Mouse (Mus musculus) left cerebral cortex, postnatal 4 days (tissue): ENCODE results near the gene Tmem37. TPM values are rescaled to one million over a fixed set of nuclear protein-coding genes. Genes with fewer than 3 reads are reported as not detected.
A peak's percentile ranks its signal among the peaks of the same experiment; 100 is the strongest.

ENCODE experiments used
- DNase-seq: peaks from one replicate; pipeline ENCODE4 v3.0.0-alpha.2; 2022
- intact Hi-C: fragments of 180-260 bp; cut with DNase I; formaldehyde crosslinking; loops from one replicate; pipeline ENCODE4 v1.15.1; 2025
- total RNA-seq, 2 experiments: library from RNA; stranded (reverse); gene quantifications; 2 replicates each; pipeline ENCODE4 v1.2.3; 2021

The Tmem37 gene
- total RNA-seq, result 1 to 10 TPM; 1.4 to 1.8 TPM

GRCm38 (mm10) chr1:120073519-120074306 lies at the start of gene Tmem37:
Gene Tmem37, minus strand, starts transcription at chr1:120074074.
- DNase-seq, result peak; percentile 55
- intact Hi-C loops, result no loop called here

GRCm38 (mm10) chr1:120122634-120123383 lies 48.9 kb upstream of the Tmem37 start:
- DNase-seq, result no peak
- intact Hi-C loops, result no loop called here

GRCm38 (mm10) chr1:120121930-120122530 lies 48.2 kb upstream of the Tmem37 start:
- no peak for DNase-seq
- intact Hi-C loops, result no loop called here

- peak; percentile 99 for DNase-seq
- intact Hi-C loops, result no loop called here
These were observed 47.3 kb upstream of the Tmem37 start, which contains the start of the genes Dbi and 3110009E18Rik for GRCm38 (mm10) chr1:120120969-120121811. Gene Dbi, minus strand, starts transcription at chr1:120121078. Gene 3110009E18Rik, plus strand, starts transcription at chr1:120121187.

- peak; percentile 44 for DNase-seq
These were observed 46.5 kb upstream of the Tmem37 start for GRCm38 (mm10) chr1:120120141-120120968.

GRCm38 (mm10) chr1:120119389-120119788 lies 45.5 kb upstream of the Tmem37 start:
- intact Hi-C loops, result loop anchor here (5.0 kb wide), 1 partner anchor 1032 kb away; no protein-coding TSS in a partner anchor
- DNase-seq, result no peak

More at GRCm38 (mm10) chr1:120120141-120120968, 46.5 kb upstream of the Tmem37 start:
- intact Hi-C loops, result no loop called here

- no peak for DNase-seq
- intact Hi-C loops, result loop anchor here (5.0 kb wide), 1 partner anchor 1032 kb away; no protein-coding TSS in a partner anchor
These were observed 45.0 kb upstream of the Tmem37 start for GRCm38 (mm10) chr1:120118854-120119253.

GRCm38 (mm10) chr1:120116106-120116505 lies 42.2 kb upstream of the Tmem37 start:
- no peak for DNase-seq
- intact Hi-C loops, result loop anchor here (5.0 kb wide), 1 partner anchor 1029 kb away; no protein-coding TSS in a partner anchor

- intact Hi-C loops, result loop anchor here (5.0 kb wide), 1 partner anchor 1028 kb away; no protein-coding TSS in a partner anchor
- peak; percentile 84 for DNase-seq
These were observed 41.8 kb upstream of the Tmem37 start for GRCm38 (mm10) chr1:120115671-120116081.

GRCm38 (mm10) chr1:120112251-120113187 lies 38.6 kb upstream of the Tmem37 start:
- no peak for DNase-seq
- intact Hi-C loops, result no loop called here

GRCm38 (mm10) chr1:120111766-120112165 lies 37.9 kb upstream of the Tmem37 start:
- DNase-seq, result no peak
- intact Hi-C loops, result no loop called here

GRCm38 (mm10) chr1:120109741-120110432 lies 36.0 kb upstream of the Tmem37 start:
- DNase-seq, result no peak
- intact Hi-C loops, result no loop called here

GRCm38 (mm10) chr1:120105556-120105959 lies 31.7 kb upstream of the Tmem37 start:
- no peak for DNase-seq
- intact Hi-C loops, result no loop called here

- intact Hi-C loops, result no loop called here
- DNase-seq, result no peak
These were observed 27.3 kb upstream of the Tmem37 start for GRCm38 (mm10) chr1:120101227-120101609.

GRCm38 (mm10) chr1:120100456-120101226 lies 26.8 kb upstream of the Tmem37 start:
- no peak for DNase-seq

GRCm38 (mm10) chr1:120099483-120099882 lies 25.6 kb upstream of the Tmem37 start:
- intact Hi-C loops, result no loop called here
- DNase-seq, result no peak

More at GRCm38 (mm10) chr1:120100456-120101226, 26.8 kb upstream of the Tmem37 start:
- intact Hi-C loops, result no loop called here

- intact Hi-C loops, result no loop called here
- DNase-seq, result peak; percentile 42
These were observed 24.5 kb upstream of the Tmem37 start for GRCm38 (mm10) chr1:120098327-120098726.
